Mouse (Mus musculus): ENCODE measurements around the gene Creb3. TPM values are rescaled to one million over a fixed set of nuclear protein-coding genes. Genes with fewer than 3 reads are reported as not detected.

Gene Creb3
- polyA plus RNA-seq, 1 experiment = 52.4 TPM

DNA sequence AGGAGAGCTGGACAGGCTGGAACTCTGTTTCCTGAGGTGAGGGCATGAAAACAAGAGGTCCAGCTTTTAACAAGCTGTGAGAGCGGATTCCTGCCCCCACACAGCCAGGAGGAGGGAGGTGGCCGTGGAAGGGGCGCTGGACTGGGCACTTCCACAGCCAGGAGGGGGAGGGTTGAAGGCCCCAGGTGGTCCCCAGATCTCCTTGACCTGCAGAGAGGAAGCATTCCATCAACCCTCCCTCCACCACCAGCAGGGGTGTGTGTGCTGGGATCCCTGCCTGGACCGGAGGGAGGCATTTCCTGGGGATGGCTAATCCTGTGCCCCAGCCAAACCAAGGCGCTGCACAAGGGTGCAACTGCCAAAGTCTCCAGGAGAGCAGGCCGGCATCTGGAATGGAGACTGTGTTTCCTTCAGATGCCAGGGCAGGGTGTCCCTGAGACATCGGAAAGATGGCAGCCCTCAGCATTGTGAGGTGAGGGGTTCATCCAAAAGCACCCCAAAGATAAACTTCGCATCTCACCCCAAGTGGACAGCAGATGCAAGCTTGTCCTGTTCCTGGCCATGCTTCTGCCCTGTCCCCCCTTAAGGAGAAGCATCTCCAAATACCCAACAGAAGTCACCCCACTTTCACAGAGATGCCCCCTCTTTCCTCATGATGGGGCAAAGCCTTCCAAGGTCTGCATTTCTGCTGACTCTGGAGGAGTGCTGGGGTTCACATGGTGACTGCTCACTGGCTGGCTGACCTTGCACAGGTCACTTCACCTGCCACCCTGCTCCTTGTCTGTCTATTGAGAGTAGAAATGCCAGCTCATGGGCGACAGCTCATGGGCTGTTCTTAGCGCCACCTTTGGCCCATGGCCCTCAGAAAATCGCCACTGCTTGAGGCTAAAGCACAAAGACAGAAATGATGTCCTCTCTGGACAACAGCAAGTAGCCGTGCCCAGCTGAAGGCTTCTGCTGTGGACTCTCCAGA lies 22.6 kb downstream of the Creb3 start, which contains the start of gene Msmp:
Gene Msmp (minus strand): TSS at position 51 of the 973 bp plus-strand sequence.
- Histone ChIP-seq H3ac (ENCODE audit: control insufficient read depth, insufficient read length, low read depth) (no peak within 1 kb of the TSS), H3K4me3 (ENCODE audit: insufficient read depth, poor library complexity, severe bottlenecking) (no peak within 1 kb of the TSS), H3K79me3 (ENCODE audit: low read depth) (peaks cover 3% of the 10 kb centered on the region), H3K27me3 (ENCODE audit: control insufficient read depth, insufficient read depth, insufficient read length) (no peaks in the 10 kb centered on the region), H3K36me3 (ENCODE audit: control insufficient read depth, insufficient read depth) (peaks cover 33% of the 10 kb centered on the region), H3K79me2 (ENCODE audit: control insufficient read depth, insufficient read depth) (peaks cover 4% of the 10 kb centered on the region)
- no peak for TF ChIP-seq MAX (IDR thresholded peaks at IDR 0.05)
- no peak for TF ChIP-seq MYOD1 (IDR thresholded peaks at IDR 0.05; ENCODE audit: control insufficient read depth, insufficient read length, low read depth)
- TF ChIP-seq CEBPB (IDR thresholded peaks at IDR 0.05; ENCODE audit: low read depth) = no peak
- no peak for TF ChIP-seq MYOG (IDR thresholded peaks at IDR 0.05; ENCODE audit: control insufficient read depth, extremely low read depth, insufficient read length)
- TF ChIP-seq FOSL1 (IDR thresholded peaks at IDR 0.05; ENCODE audit: insufficient read depth, low read length, poor library complexity, severe bottlenecking) = no peak
- TF ChIP-seq USF1 (IDR thresholded peaks at IDR 0.05; ENCODE audit: low read depth) = no peak
- no peak for TF ChIP-seq CTCF (IDR thresholded peaks at IDR 0.05; ENCODE audit: control insufficient read depth, insufficient read depth, insufficient read length)

- TF ChIP-seq CTCF (IDR thresholded peaks at IDR 0.05; ENCODE audit: control insufficient read depth, insufficient read depth, insufficient read length) (no peak), FOSL1 (IDR thresholded peaks at IDR 0.05; ENCODE audit: insufficient read depth, low read length, poor library complexity, severe bottlenecking) (no peak), MAX (IDR thresholded peaks at IDR 0.05) (no peak), CEBPB (IDR thresholded peaks at IDR 0.05; ENCODE audit: low read depth) (no peak), USF1 (IDR thresholded peaks at IDR 0.05; ENCODE audit: low read depth) (no peak), MYOD1 (IDR thresholded peaks at IDR 0.05; ENCODE audit: control insufficient read depth, insufficient read length, low read depth) (no peak), MYOG (IDR thresholded peaks at IDR 0.05; ENCODE audit: control insufficient read depth, extremely low read depth, insufficient read length) (no peak)
- no peaks in the 10 kb centered on the region for H3K79me3 ChIP-seq (ENCODE audit: low read depth)
- H3ac ChIP-seq (ENCODE audit: control insufficient read depth, insufficient read length, low read depth) = no peak overlapping the region
- no peak overlapping the region for H3K4me3 ChIP-seq (ENCODE audit: insufficient read depth, poor library complexity, severe bottlenecking)
- no peaks in the 10 kb centered on the region for H3K27me3 ChIP-seq (ENCODE audit: control insufficient read depth, insufficient read depth, insufficient read length)
- H3K79me2 ChIP-seq (ENCODE audit: control insufficient read depth, insufficient read depth) = no peaks in the 10 kb centered on the region
- peaks cover 31% of the 10 kb centered on the region for H3K36me3 ChIP-seq (ENCODE audit: control insufficient read depth, insufficient read depth)
These were observed 23.6 kb downstream of the Creb3 start for GRCm38 (mm10) chr4:43585682-43586081.

- H3K27me3 ChIP-seq (ENCODE audit: control insufficient read depth, insufficient read depth, insufficient read length) = no peaks in the 10 kb centered on the region
- no peak overlapping the region for H3K4me3 ChIP-seq (ENCODE audit: insufficient read depth, poor library complexity, severe bottlenecking)
- H3K36me3 ChIP-seq (ENCODE audit: control insufficient read depth, insufficient read depth) = peaks cover 24% of the 10 kb centered on the region
- no peak overlapping the region for H3ac ChIP-seq (ENCODE audit: control insufficient read depth, insufficient read length, low read depth)
- no peaks in the 10 kb centered on the region for H3K79me3 ChIP-seq (ENCODE audit: low read depth)
- TF ChIP-seq CEBPB (IDR thresholded peaks at IDR 0.05; ENCODE audit: low read depth) (no peak), MAX (IDR thresholded peaks at IDR 0.05) (no peak), MYOD1 (IDR thresholded peaks at IDR 0.05; ENCODE audit: control insufficient read depth, insufficient read length, low read depth) (no peak), MYOG (IDR thresholded peaks at IDR 0.05; ENCODE audit: control insufficient read depth, extremely low read depth, insufficient read length) (no peak), USF1 (IDR thresholded peaks at IDR 0.05; ENCODE audit: low read depth) (no peak), FOSL1 (IDR thresholded peaks at IDR 0.05; ENCODE audit: insufficient read depth, low read length, poor library complexity, severe bottlenecking) (no peak), CTCF (IDR thresholded peaks at IDR 0.05; ENCODE audit: control insufficient read depth, insufficient read depth, insufficient read length) (no peak)
- no peaks in the 10 kb centered on the region for H3K79me2 ChIP-seq (ENCODE audit: control insufficient read depth, insufficient read depth)
These were observed 24.3 kb downstream of the Creb3 start for GRCm38 (mm10) chr4:43586411-43586810.

- Histone ChIP-seq H3K79me3 (ENCODE audit: low read depth) (no peaks in the 10 kb centered on the region), H3K36me3 (ENCODE audit: control insufficient read depth, insufficient read depth) (peaks cover 16% of the 10 kb centered on the region), H3K27me3 (ENCODE audit: control insufficient read depth, insufficient read depth, insufficient read length) (no peaks in the 10 kb centered on the region), H3K4me3 (ENCODE audit: insufficient read depth, poor library complexity, severe bottlenecking) (no peak overlapping the region), H3ac (ENCODE audit: control insufficient read depth, insufficient read length, low read depth) (no peak overlapping the region), H3K79me2 (ENCODE audit: control insufficient read depth, insufficient read depth) (no peaks in the 10 kb centered on the region)
- TF ChIP-seq MYOG (IDR thresholded peaks at IDR 0.05; ENCODE audit: control insufficient read depth, extremely low read depth, insufficient read length) (no peak), USF1 (IDR thresholded peaks at IDR 0.05; ENCODE audit: low read depth) (peak; percentile 25)
These were observed 25.5 kb downstream of the Creb3 start for GRCm38 (mm10) chr4:43587681-43588080.

DNA sequence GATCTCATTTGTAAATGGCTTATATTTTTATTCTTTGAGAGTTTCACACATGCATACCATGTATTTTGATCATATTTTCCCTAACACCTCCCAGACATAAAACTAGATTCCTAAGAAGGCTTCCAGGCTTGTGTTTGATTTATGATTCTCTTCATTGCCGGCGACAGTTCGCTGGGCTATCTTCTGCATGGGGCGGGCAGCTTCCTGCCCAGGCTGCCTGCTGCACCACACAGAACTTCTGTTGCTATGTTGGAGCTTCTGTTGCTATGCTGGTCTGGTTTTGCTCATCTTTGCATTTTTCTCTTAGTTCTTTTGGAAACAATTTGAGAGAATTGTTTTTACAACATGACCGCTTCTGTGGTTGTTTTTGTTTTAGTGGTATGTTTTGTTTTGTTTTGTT lies 29.4 kb downstream of the Creb3 start:
- no peaks in the 10 kb centered on the region for H3K27me3 ChIP-seq (ENCODE audit: control insufficient read depth, insufficient read depth, insufficient read length)
- H3ac ChIP-seq (ENCODE audit: control insufficient read depth, insufficient read length, low read depth) = no peak overlapping the region
- H3K36me3 ChIP-seq (ENCODE audit: control insufficient read depth, insufficient read depth) = no peaks in the 10 kb centered on the region
- TF ChIP-seq MAX (IDR thresholded peaks at IDR 0.05) = no peak
- no peak for TF ChIP-seq MYOD1 (IDR thresholded peaks at IDR 0.05; ENCODE audit: control insufficient read depth, insufficient read length, low read depth)
- no peak for TF ChIP-seq USF1 (IDR thresholded peaks at IDR 0.05; ENCODE audit: low read depth)
- no peaks in the 10 kb centered on the region for H3K79me2 ChIP-seq (ENCODE audit: control insufficient read depth, insufficient read depth)
- no peak overlapping the region for H3K4me3 ChIP-seq (ENCODE audit: insufficient read depth, poor library complexity, severe bottlenecking)
- H3K79me3 ChIP-seq (ENCODE audit: low read depth) = no peaks in the 10 kb centered on the region

DNA sequence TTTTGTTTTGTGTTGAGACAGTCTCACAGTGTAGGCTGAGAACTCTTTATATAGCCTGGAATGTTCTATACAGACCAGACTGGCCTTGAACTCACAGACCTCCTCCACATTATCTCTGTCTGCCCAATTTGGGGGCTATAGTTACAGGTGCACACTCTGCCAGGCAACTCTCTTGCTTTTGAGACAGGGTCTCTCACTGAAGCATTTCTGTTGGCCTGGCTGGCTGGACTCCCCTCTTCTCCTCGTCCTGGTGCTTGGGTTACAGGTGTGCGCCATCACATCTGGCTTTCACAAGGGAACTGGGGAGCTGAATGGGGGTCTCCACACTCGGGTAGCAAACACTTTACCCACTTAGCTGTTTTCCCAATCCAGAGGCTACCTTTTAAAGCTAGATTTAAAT lies 29.8 kb downstream of the Creb3 start:
- H3K27me3 ChIP-seq (ENCODE audit: control insufficient read depth, insufficient read depth, insufficient read length) = no peaks in the 10 kb centered on the region
- no peaks in the 10 kb centered on the region for H3K36me3 ChIP-seq (ENCODE audit: control insufficient read depth, insufficient read depth)
- no peaks in the 10 kb centered on the region for H3K79me2 ChIP-seq (ENCODE audit: control insufficient read depth, insufficient read depth)
- H3K79me3 ChIP-seq (ENCODE audit: low read depth) = no peaks in the 10 kb centered on the region
- no peak overlapping the region for H3ac ChIP-seq (ENCODE audit: control insufficient read depth, insufficient read length, low read depth)
- TF ChIP-seq MYOD1 (IDR thresholded peaks at IDR 0.05; ENCODE audit: control insufficient read depth, insufficient read length, low read depth) (no peak), MAX (IDR thresholded peaks at IDR 0.05) (no peak), FOSL1 (IDR thresholded peaks at IDR 0.05; ENCODE audit: insufficient read depth, low read length, poor library complexity, severe bottlenecking) (no peak), MYOG (IDR thresholded peaks at IDR 0.05; ENCODE audit: control insufficient read depth, extremely low read depth, insufficient read length) (no peak), CEBPB (IDR thresholded peaks at IDR 0.05; ENCODE audit: low read depth) (no peak), CTCF (IDR thresholded peaks at IDR 0.05; ENCODE audit: control insufficient read depth, insufficient read depth, insufficient read length) (no peak), USF1 (IDR thresholded peaks at IDR 0.05; ENCODE audit: low read depth) (no peak)
- H3K4me3 ChIP-seq (ENCODE audit: insufficient read depth, poor library complexity, severe bottlenecking) = no peak overlapping the region
